Mouse (Mus musculus): ENCODE measurements around the gene Map2k7. TPM values are rescaled to one million over a fixed set of nuclear protein-coding genes. Genes with fewer than 3 reads are reported as not detected.

Gene Map2k7
- polyA plus RNA-seq (2015; fragmentation: Nextera tagmentation; extraction: Ambion mirVana) = 36.9 and 38.9 TPM in 2 replicates

GRCm38 (mm10) chr8:4238434-4239192, at the start of gene Map2k7, which contains the start of gene Gm49320:
Map2k7 (plus strand) TSS chr8:4238740.
Gm49320 (plus strand) TSS chr8:4238865.
- Histone ChIP-seq H3K36me3 (peaks cover 31% of the 10 kb centered on the region), H3K4me2 (peak within 1 kb of the TSS; percentile 96), H3K9ac (peak within 1 kb of the TSS; percentile 84), H3K4me1 (replicated peaks) (peaks cover 33% of the 10 kb centered on the region), H3K27me3 (no peaks in the 10 kb centered on the region), H3K9me3 (no peaks in the 10 kb centered on the region), H3K27ac (replicated peaks) (peak within 1 kb of the TSS; percentile 94), H3K4me3 (peak within 1 kb of the TSS; percentile 87)
- WGBS = under 1% methylated on average over 66 of the region's 71 CpGs
- ATAC-seq (ENCODE audit: low read depth) = peak; percentile 94

- no peak for ATAC-seq (ENCODE audit: low read depth)
- H3K9ac ChIP-seq = no peak overlapping the region
- H3K4me1 ChIP-seq (replicated peaks) = peaks cover 26% of the 10 kb centered on the region
- H3K9me3 ChIP-seq = no peaks in the 10 kb centered on the region
- H3K36me3 ChIP-seq = peaks cover 86% of the 10 kb centered on the region
- no peak overlapping the region for H3K4me3 ChIP-seq
- H3K27ac ChIP-seq (replicated peaks) = no peak overlapping the region
- H3K27me3 ChIP-seq = no peaks in the 10 kb centered on the region
- 23% methylated on average over 3 of the region's 3 CpGs for WGBS
- no peak overlapping the region for H3K4me2 ChIP-seq
These were observed 49.4 kb upstream of the Map2k7 start for GRCm38 (mm10) chr8:4189031-4189722.

DNA sequence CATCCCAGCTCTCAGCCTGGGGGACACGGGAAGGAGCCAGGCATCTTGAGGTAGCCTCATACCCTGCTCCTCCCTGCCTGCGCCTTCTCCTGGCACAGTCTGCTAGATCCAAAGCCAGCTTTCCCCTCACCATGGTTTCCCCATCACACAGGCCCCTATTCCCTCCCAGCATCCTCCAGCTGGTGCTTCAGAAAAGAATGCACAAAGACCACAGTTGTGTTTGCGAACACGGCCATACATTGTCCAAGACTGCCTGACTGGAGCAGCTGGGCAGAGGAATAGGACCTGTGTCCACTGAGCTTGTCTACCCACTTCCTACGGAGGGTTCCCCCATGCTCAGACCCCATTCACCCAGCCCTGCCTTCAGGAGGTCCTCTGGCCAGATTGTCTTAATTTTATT, 46.2 kb upstream of the Map2k7 start:
- peaks cover 78% of the 10 kb centered on the region for H3K36me3 ChIP-seq
- H3K4me2 ChIP-seq = no peak overlapping the region
- H3K4me1 ChIP-seq (replicated peaks) = peaks cover 26% of the 10 kb centered on the region
- H3K27ac ChIP-seq (replicated peaks) = peak overlapping the region; percentile 87
- WGBS = 25% methylated on average over 5 of the region's 5 CpGs
- H3K4me3 ChIP-seq = no peak overlapping the region
- H3K9me3 ChIP-seq = no peaks in the 10 kb centered on the region
- no peaks in the 10 kb centered on the region for H3K27me3 ChIP-seq
- H3K9ac ChIP-seq = 0 out of 2 replicates have a peak overlapping the region, but pooled peaks have one; percentile 9
- ATAC-seq (ENCODE audit: low read depth) = peak; percentile 66

- H3K4me1 ChIP-seq (replicated peaks) = peaks cover 26% of the 10 kb centered on the region
- H3K9ac ChIP-seq = 0 out of 2 replicates have a peak overlapping the region, but pooled peaks have one; percentile 9
- H3K4me3 ChIP-seq = no peak overlapping the region
- H3K27me3 ChIP-seq = no peaks in the 10 kb centered on the region
- H3K36me3 ChIP-seq = peaks cover 77% of the 10 kb centered on the region
- ATAC-seq (ENCODE audit: low read depth) = peak; percentile 79
- 3% methylated on average over 18 of the region's 18 CpGs for WGBS
- peak overlapping the region; percentile 87 for H3K27ac ChIP-seq (replicated peaks)
- H3K4me2 ChIP-seq = peak overlapping the region; percentile 17
- no peaks in the 10 kb centered on the region for H3K9me3 ChIP-seq
These were observed 45.5 kb upstream of the Map2k7 start for GRCm38 (mm10) chr8:4192807-4193587.

GRCm38 (mm10) chr8:4193588-4193894, 45.0 kb upstream of the Map2k7 start:
- Histone ChIP-seq H3K27me3 (no peaks in the 10 kb centered on the region), H3K4me1 (replicated peaks) (peaks cover 26% of the 10 kb centered on the region), H3K27ac (replicated peaks) (peak overlapping the region; percentile 87), H3K4me2 (peak overlapping the region; percentile 17), H3K9me3 (no peaks in the 10 kb centered on the region), H3K4me3 (no peak overlapping the region), H3K36me3 (peaks cover 77% of the 10 kb centered on the region), H3K9ac (no peak overlapping the region)
- WGBS = 44% methylated on average over 7 of the region's 7 CpGs
- peak; percentile 13 for ATAC-seq (ENCODE audit: low read depth)

DNA sequence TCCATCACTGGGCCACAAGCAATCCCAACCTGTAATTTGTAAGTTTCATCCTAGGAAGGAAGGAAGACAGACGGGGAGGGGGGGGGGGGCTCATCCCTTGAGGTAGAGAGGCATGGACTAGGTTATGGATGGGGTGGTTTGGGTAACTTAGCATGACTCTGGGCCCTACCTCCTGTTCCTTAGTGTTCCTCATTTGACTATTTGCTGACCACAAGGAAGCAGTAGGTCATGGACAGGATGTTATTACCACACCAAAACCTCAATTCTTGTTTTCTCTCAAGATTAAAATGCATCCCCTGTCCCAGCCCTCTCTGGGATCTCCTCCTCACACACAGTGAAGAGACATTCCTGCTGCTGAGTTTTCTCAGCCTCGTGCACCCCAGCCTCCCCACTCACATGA, 37.2 kb upstream of the Map2k7 start:
- 67% methylated on average over 2 of the region's 2 CpGs for WGBS
- H3K9me3 ChIP-seq = no peaks in the 10 kb centered on the region
- no peak for ATAC-seq (ENCODE audit: low read depth)
- no peak overlapping the region for H3K4me3 ChIP-seq
- H3K27me3 ChIP-seq = peaks cover 34% of the 10 kb centered on the region
- H3K9ac ChIP-seq = no peak overlapping the region
- peaks cover 97% of the 10 kb centered on the region for H3K36me3 ChIP-seq
- H3K27ac ChIP-seq (replicated peaks) = no peak overlapping the region
- no peak overlapping the region for H3K4me2 ChIP-seq
- H3K4me1 ChIP-seq (replicated peaks) = peaks cover 6% of the 10 kb centered on the region

GRCm38 (mm10) chr8:4205246-4206123, 33.1 kb upstream of the Map2k7 start:
- no peak overlapping the region for H3K4me2 ChIP-seq
- no peak overlapping the region for H3K4me3 ChIP-seq
- H3K4me1 ChIP-seq (replicated peaks) = peaks cover 25% of the 10 kb centered on the region
- WGBS = 14% methylated on average over 38 of the region's 38 CpGs
- peaks cover 44% of the 10 kb centered on the region for H3K27me3 ChIP-seq
- H3K9me3 ChIP-seq = no peaks in the 10 kb centered on the region
- H3K27ac ChIP-seq (replicated peaks) = no peak overlapping the region
- H3K9ac ChIP-seq = peak overlapping the region; percentile 50
- no peak for ATAC-seq (ENCODE audit: low read depth)
- peaks cover 98% of the 10 kb centered on the region for H3K36me3 ChIP-seq

DNA sequence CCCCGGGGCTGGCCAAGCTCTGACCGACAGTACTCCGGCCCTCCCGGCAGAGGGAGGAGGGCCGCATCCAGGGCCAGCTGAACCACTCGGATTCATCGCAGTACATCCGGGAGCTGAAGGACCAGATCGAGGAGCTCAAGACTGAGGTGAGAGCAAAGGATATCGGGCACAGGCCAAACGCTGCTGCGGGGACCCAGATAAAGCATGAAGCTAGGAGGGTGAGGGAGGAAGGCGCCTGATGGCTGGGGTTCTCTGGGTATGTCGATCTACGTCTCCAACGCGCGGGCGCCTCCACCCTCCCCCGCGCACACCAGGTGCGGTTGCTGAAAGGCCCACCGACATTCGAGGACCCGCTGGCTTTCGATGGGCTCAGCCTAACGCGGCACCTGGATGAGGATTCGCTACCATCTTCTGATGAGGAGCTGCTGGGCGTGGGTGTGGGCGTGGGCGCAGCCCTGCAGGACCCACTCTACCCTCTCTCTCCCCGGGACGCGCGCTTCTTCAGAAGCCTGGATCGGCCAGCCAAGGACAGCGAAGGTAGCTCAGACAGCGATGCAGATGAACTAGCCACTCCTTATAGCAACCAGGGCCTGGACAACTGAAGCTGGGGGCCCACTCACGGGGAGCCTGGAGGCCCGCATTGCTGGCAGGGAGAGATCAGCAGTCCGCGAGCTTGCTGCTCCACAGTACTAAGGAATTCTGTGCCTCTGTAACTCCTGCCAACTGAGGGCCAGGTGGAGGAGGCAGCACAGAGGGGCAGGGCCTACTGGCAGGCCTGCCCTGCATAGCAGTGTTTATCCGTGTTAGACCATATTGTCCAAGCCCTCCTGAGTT, 32.1 kb upstream of the Map2k7 start:
- H3K4me3 ChIP-seq = no peak overlapping the region
- H3K4me1 ChIP-seq (replicated peaks) = peaks cover 34% of the 10 kb centered on the region
- WGBS = 12% methylated on average over 44 of the region's 44 CpGs
- no peak for ATAC-seq (ENCODE audit: low read depth)
- H3K9ac ChIP-seq = peak overlapping the region; percentile 50
- peak overlapping the region; percentile 3; the same call in 1 of the 2 replicates for H3K4me2 ChIP-seq
- peaks cover 98% of the 10 kb centered on the region for H3K36me3 ChIP-seq
- H3K27me3 ChIP-seq = peaks cover 44% of the 10 kb centered on the region
- H3K27ac ChIP-seq (replicated peaks) = no peak overlapping the region
- H3K9me3 ChIP-seq = no peaks in the 10 kb centered on the region

GRCm38 (mm10) chr8:4207016-4207350, 31.6 kb upstream of the Map2k7 start:
- Histone ChIP-seq H3K9me3 (no peaks in the 10 kb centered on the region), H3K4me2 (0 out of 2 replicates have a peak overlapping the region, but pooled peaks have one; percentile 3), H3K27ac (replicated peaks) (no peak overlapping the region), H3K36me3 (peaks cover 92% of the 10 kb centered on the region), H3K9ac (peak overlapping the region; percentile 50), H3K27me3 (peaks cover 44% of the 10 kb centered on the region), H3K4me1 (replicated peaks) (peaks cover 38% of the 10 kb centered on the region), H3K4me3 (no peak overlapping the region)
- ATAC-seq (ENCODE audit: low read depth) = no peak
- WGBS = 50% methylated on average over 2 of the region's 2 CpGs

DNA sequence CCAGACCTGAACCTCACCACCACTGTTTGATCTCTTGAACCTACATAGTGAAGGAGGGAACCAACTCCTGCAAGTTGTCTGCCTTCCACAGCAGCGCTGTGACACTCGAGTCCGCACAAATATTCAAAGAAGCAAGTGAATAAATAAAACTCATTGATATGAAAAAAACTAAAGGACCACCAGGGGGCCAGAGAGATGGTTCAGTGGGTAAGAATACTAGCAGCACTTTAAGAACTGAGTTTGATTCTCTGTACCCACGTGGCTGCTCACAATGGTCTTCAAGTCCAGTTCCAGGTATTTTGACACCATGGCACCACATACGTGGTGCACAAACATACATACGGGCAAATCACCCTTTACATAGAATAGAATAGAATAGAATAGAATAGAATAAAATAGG, 27.4 kb upstream of the Map2k7 start:
- 74% methylated on average over 6 of the region's 6 CpGs for WGBS
- H3K27ac ChIP-seq (replicated peaks) = 0 out of 2 replicates have a peak overlapping the region, but pooled peaks have one; percentile 23

More for the DNA sequence above, 27.4 kb upstream of the Map2k7 start:
- Histone ChIP-seq H3K36me3 (peaks cover 61% of the 10 kb centered on the region), H3K4me2 (no peak overlapping the region), H3K4me3 (no peak overlapping the region), H3K9ac (no peak overlapping the region), H3K4me1 (replicated peaks) (peaks cover 71% of the 10 kb centered on the region), H3K9me3 (no peaks in the 10 kb centered on the region), H3K27me3 (peaks cover 12% of the 10 kb centered on the region)
- no peak for ATAC-seq (ENCODE audit: low read depth)

Measured in neural tube, embryonic 13.5 days (tissue).